Mouse (Mus musculus) liver, embryonic 16.5 days (tissue): ENCODE data around the gene Rnps1. TPM values are rescaled to one million over a fixed set of nuclear protein-coding genes. Genes with fewer than 3 reads are reported as not detected.
A peak's percentile ranks its signal among the peaks of the same experiment; 100 is the strongest.

Experiments
- ATAC-seq: fragments of 200-750 bp; cut with Nextera tagmentation; 2 replicates; pipeline ENCODE4 v1.8.0; 2017; ENCODE audit warnings: low read depth, mild to moderate bottlenecking, moderate number of reproducible peaks, moderate library complexity
- H3K27ac ChIP-seq: fragments of 300-500 bp; sonication (generic); 2 replicates; pipeline ENCODE4 v1.5.1; 2014; ENCODE audit warnings: mild to moderate bottlenecking, low read length
- H3K27me3 ChIP-seq: fragments of 300-500 bp; sonication (generic); 2 replicates; pipeline ENCODE4 v1.6.1; 2014; ENCODE audit warnings: low read depth, low read length, mixed read lengths; ENCODE audit not compliant: control insufficient read depth, insufficient read depth
- H3K36me3 ChIP-seq: fragments of 300-500 bp; sonication (generic); 2 replicates; pipeline ENCODE4 v1.6.1; 2014; ENCODE audit warnings: mild to moderate bottlenecking; ENCODE audit not compliant: control insufficient read depth, insufficient read depth
- H3K4me1 ChIP-seq: fragments of 300-500 bp; sonication (generic); 2 replicates; pipeline ENCODE4 v1.6.1; 2014; ENCODE audit warnings: low read depth, low read length, mixed read lengths; ENCODE audit not compliant: control insufficient read depth
- H3K4me2 ChIP-seq: fragments of 300-500 bp; sonication (generic); 2 replicates; pipeline ENCODE4 v1.6.1; 2014; ENCODE audit warnings: low read depth, low read length, mixed read lengths
- H3K4me3 ChIP-seq: fragments of 300-500 bp; sonication (generic); 2 replicates; pipeline ENCODE4 v1.5.1; 2014; ENCODE audit warnings: low read depth, mild to moderate bottlenecking, low read length
- H3K9ac ChIP-seq: fragments of 300-500 bp; sonication (generic); 2 replicates; pipeline ENCODE4 v1.6.1; 2014; ENCODE audit warnings: low read depth, low read length
- H3K9me3 ChIP-seq: fragments of 300-500 bp; sonication (generic); replicated peaks from 2 replicates; pipeline ENCODE4 v1.6.1; 2016; ENCODE audit warnings: low read length; ENCODE audit not compliant: control insufficient read depth
- WGBS: fragments of 180-500 bp; shearing (Covaris S2); extraction: QIAGEN DNeasy Blood & Tissue Kit; methylation state at CpG from one replicate; pipeline ENCODE4 v1.1.7; 2014; ENCODE audit not compliant: insufficient replicate concordance; 5-methylcytosine and 5-hydroxymethylcytosine counted together
- polyA plus RNA-seq: library from polyadenylated mRNA; unstranded; fragments of >200 nt; fragmentation: Nextera tagmentation; extraction: Ambion mirVana; gene quantifications from 2 replicates; pipeline ENCODE4 v1.2.1, GENCODE M21; 2015

Rnps1 gene
- polyA plus RNA-seq, 1 experiment from 2014 or later = 101 TPM

DNA sequence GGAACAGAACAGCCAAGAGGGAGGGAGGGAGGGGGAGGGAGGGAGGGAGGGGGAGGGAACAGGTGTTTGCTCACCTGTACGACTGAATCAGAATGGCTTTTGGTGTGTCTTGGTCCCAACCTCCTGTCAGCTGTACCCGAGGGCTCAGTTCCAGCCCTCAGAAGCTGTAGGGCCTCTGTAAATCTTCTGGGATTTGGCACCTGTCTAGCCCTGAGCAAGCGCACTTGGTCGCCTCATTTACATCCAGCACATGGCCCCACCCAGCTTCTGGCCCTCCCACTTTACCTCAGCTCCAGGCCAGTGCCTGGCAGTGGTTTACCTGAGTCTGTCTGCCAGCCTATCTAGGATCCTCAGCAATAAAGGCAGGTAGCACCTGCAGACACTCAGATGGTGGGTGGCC is 20.8 kb upstream of the Rnps1 start:
- Histone ChIP-seq H3K9me3 (no peaks in the 10 kb centered on the region), H3K27me3 (no peaks in the 10 kb centered on the region), H3K4me3 (no peak overlapping the region), H3K27ac (no peak overlapping the region), H3K4me1 (no peaks in the 10 kb centered on the region), H3K36me3 (peaks cover 19% of the 10 kb centered on the region), H3K4me2 (no peak overlapping the region), H3K9ac (no peak overlapping the region)
- no peak for ATAC-seq
- 61% methylated on average over 4 of the region's 4 CpGs for WGBS

DNA sequence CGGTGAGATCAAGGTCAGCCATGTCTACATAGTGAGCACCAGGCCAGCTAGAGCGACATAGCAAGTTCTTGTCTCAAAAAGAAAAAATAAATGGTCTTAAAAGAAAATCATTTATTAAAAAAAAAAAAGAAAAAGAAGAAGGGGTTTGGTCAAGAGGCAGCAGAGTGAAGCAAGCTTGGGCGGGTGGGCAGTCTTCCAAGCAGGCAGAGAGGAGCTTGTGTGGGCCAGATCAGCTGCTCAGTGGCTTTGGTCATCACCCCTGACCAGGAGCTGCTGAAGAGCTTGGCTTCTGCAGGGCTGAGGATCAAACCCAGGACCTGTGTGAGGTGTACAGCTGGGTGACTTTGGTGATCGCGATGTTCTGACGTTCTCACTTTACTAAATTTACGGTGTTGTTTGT is 19.9 kb upstream of the Rnps1 start:
- H3K36me3 ChIP-seq = peaks cover 22% of the 10 kb centered on the region
- H3K27me3 ChIP-seq = no peaks in the 10 kb centered on the region
- no peak for ATAC-seq
- no peak overlapping the region for H3K4me3 ChIP-seq
- no peaks in the 10 kb centered on the region for H3K9me3 ChIP-seq
- H3K27ac ChIP-seq = no peak overlapping the region
- H3K9ac ChIP-seq = no peak overlapping the region
- H3K4me1 ChIP-seq = no peaks in the 10 kb centered on the region
- WGBS = 80% methylated on average over 7 of the region's 7 CpGs
- no peak overlapping the region for H3K4me2 ChIP-seq

- ATAC-seq = no peak
- 82% methylated on average over 3 of the region's 3 CpGs for WGBS
- Histone ChIP-seq H3K9me3 (no peaks in the 10 kb centered on the region), H3K27me3 (no peaks in the 10 kb centered on the region), H3K4me2 (no peak overlapping the region), H3K9ac (no peak overlapping the region), H3K36me3 (peaks cover 58% of the 10 kb centered on the region), H3K4me3 (no peak overlapping the region), H3K4me1 (no peaks in the 10 kb centered on the region), H3K27ac (no peak overlapping the region)
Observed at GRCm38 (mm10) chr17:24402371-24402770, 12.0 kb upstream of the Rnps1 start.

DNA sequence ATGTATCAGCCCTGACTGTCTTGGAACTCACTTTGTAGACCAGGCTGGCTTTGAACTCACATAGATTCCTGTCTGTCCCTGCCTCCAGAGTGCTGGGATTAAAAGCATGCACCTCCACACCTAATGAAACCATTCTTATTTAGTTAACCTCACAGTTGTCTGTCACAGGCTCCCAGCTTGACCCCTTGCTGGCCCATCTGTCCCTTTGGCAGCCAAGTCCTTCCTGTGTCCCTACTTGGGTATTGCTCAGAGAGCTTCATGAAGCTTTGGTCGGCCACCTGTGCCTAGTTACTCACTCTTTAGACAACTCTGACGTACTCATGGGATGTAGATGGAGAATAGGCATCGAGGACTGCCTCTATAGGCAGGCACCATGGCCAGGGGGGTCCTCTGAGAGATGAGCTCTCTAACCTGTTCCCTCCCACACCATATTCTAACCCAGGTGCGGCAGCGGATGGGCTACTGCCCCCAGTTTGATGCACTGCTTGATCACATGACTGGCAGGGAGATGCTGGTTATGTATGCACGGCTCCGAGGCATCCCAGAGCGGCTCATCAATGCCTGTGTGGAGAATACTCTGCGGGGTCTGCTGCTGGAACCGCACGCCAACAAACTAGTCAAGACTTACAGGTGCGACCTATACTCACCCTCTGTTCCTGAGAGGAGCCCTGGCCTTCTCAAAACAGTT is 7.1 kb upstream of the Rnps1 start:
- peaks cover 61% of the 10 kb centered on the region for H3K36me3 ChIP-seq
- no peak for ATAC-seq
- no peaks in the 10 kb centered on the region for H3K4me1 ChIP-seq
- no peaks in the 10 kb centered on the region for H3K27me3 ChIP-seq
- H3K4me3 ChIP-seq = no peak overlapping the region
- no peak overlapping the region for H3K27ac ChIP-seq
- H3K4me2 ChIP-seq = no peak overlapping the region
- H3K9me3 ChIP-seq = no peaks in the 10 kb centered on the region
- 83% methylated on average over 12 of the region's 12 CpGs for WGBS
- no peak overlapping the region for H3K9ac ChIP-seq

- Histone ChIP-seq H3K4me1 (peaks cover 36% of the 10 kb centered on the region), H3K4me2 (peak overlapping the region; percentile 86), H3K27ac (peak overlapping the region; percentile 98), H3K9me3 (no peaks in the 10 kb centered on the region), H3K36me3 (peaks cover 34% of the 10 kb centered on the region), H3K4me3 (peak overlapping the region; percentile 94), H3K27me3 (no peaks in the 10 kb centered on the region), H3K9ac (peak overlapping the region; percentile 87)
- WGBS = 9% methylated on average over 22 of the region's 22 CpGs
- peak; percentile 6 for ATAC-seq
Observed at GRCm38 (mm10) chr17:24413557-24414211, 681 bp upstream of the Rnps1 start.

DNA sequence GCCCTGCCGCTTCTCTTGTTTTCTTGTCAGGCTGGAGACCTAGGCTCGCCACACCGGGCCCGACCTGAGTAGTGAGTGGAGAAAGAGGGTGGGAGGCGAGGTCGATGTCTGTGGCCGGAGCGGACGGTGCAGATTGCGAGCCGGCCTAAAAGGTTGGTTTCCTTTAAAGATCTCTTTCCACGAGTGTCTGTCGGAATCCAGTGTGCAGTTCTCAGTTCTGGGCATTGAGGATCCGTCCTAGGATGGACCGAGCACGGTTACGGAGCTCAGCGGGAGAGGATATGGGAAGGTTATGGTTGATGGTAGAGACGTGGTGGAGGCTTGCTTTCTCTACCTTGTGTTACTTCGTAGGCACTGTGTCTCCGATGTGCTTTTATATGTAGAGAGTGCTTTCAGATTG is 646 bp downstream of the Rnps1 start:
- H3K27ac ChIP-seq = peak overlapping the region; percentile 77
- peak overlapping the region; percentile 94 for H3K4me3 ChIP-seq
- H3K36me3 ChIP-seq = peaks cover 34% of the 10 kb centered on the region
- peak overlapping the region; percentile 88 for H3K9ac ChIP-seq
- no peak for ATAC-seq
- H3K9me3 ChIP-seq = no peaks in the 10 kb centered on the region
- no peaks in the 10 kb centered on the region for H3K27me3 ChIP-seq
- H3K4me1 ChIP-seq = peaks cover 38% of the 10 kb centered on the region
- H3K4me2 ChIP-seq = peak overlapping the region; percentile 80
- under 1% methylated on average over 21 of the region's 21 CpGs for WGBS

GRCm38 (mm10) chr17:24416051-24416652 is 1.8 kb downstream of the Rnps1 start:
- no peaks in the 10 kb centered on the region for H3K27me3 ChIP-seq
- peaks cover 40% of the 10 kb centered on the region for H3K36me3 ChIP-seq
- H3K4me2 ChIP-seq = peak overlapping the region; percentile 80
- no peak overlapping the region for H3K27ac ChIP-seq
- peaks cover 38% of the 10 kb centered on the region for H3K4me1 ChIP-seq
- WGBS = 68% methylated on average over 3 of the region's 3 CpGs
- no peak for ATAC-seq
- H3K4me3 ChIP-seq = peak overlapping the region; percentile 94
- peak overlapping the region; percentile 88 for H3K9ac ChIP-seq
- H3K9me3 ChIP-seq = no peaks in the 10 kb centered on the region

DNA sequence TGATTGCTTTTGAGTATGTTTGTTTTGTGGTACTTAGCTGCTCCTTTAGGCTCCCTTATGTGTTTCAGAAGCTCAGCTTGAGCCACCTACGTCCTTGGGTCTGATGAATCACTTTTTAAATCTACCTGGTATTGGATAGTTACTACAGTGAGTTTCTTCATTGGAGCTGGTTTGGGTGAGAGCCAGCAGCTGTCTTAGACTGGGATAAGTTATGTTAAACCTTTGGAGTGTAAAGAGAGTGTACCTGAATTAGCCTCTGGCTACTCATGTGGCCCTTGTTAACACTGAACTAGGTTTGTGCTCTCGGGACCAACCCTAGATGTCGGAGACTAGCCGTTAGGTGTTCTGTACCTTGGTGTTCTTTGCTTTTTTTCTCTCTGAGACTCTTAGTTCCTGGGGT is 8.7 kb downstream of the Rnps1 start:
- Histone ChIP-seq H3K4me2 (no peak overlapping the region), H3K4me1 (peaks cover 12% of the 10 kb centered on the region), H3K9ac (no peak overlapping the region), H3K36me3 (peaks cover 68% of the 10 kb centered on the region), H3K27me3 (no peaks in the 10 kb centered on the region), H3K9me3 (no peaks in the 10 kb centered on the region), H3K4me3 (no peak overlapping the region), H3K27ac (no peak overlapping the region)
- WGBS = 88% methylated on average over 4 of the region's 4 CpGs
- ATAC-seq = no peak

DNA sequence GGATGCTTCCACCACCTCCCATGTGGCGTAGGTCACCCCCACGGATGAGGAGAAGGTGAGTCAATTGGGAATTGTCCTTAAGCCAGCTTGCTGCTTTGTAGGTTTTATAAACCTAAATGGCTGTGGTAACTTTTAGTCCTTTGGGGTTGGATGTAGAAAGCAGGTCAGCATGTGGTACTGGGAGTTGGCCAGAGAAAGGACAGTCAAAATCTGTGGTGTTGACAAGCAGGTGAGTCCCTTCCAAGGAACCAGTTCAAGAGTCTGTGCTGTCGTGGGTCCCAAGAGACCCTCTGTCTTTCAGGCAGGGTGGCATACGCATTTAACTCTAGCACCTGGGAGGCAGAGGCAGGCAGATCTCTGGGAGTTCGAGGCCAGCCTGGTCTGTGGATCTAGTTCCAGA is 10.1 kb downstream of the Rnps1 start:
- Histone ChIP-seq H3K9ac (no peak overlapping the region), H3K4me2 (no peak overlapping the region), H3K36me3 (peaks cover 54% of the 10 kb centered on the region), H3K9me3 (no peaks in the 10 kb centered on the region), H3K27ac (no peak overlapping the region), H3K4me3 (no peak overlapping the region), H3K27me3 (no peaks in the 10 kb centered on the region), H3K4me1 (peaks cover 17% of the 10 kb centered on the region)
- no peak for ATAC-seq
- 81% methylated on average over 5 of the region's 5 CpGs for WGBS
